Comparison of ENCODE assay signal across 12 mouse cellular contexts in the genomic region with DNA sequence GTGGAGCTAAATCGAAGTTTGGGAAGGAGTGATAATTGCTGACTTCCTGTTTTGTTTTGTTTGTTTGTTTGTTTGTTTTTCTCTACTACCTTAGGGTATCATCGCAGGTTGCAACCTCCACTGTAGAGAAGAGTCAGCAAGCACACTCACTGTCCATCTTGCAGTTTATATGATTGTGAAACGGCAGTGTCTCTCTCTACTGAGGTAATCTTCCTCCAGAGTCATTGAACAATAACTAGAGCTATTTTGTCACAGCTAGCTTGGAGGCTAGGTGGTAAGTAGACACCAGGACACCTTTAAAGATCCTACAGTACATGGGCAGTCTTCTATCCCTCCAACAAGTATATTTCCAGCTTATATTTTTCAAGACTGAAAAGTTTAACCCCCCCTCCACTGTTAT.
"Had no signal": no experiment of that assay in that cellular context is flagged by ENCODE, and none has a peak within 500 bp of the region (broad histone marks: within the 10 kb centered on the region; RNA-seq: fewer than 3 reads in every experiment).

No protein-coding gene starts in this region.

- DNase-seq: retina, postnatal 1 day; right cerebral cortex, adult 18-20 months; right cerebral cortex, postnatal 14 days; right cerebral cortex, postnatal 25 days; right cerebral cortex, postnatal 4 days; spleen, adult 18-20 months; thymus, adult 18-20 months; thymus, adult 2 months; thymus, postnatal 14 days; thymus, postnatal 25 days; thymus, postnatal 36 days; thymus, postnatal 4 days had no signal
